Mouse (Mus musculus): ENCODE results near the gene Tnni3k. TPM values are rescaled to one million over a fixed set of nuclear protein-coding genes. Genes with fewer than 3 reads are reported as not detected.

The Tnni3k gene
- polyA plus RNA-seq, 1 experiment from 2014 or later = 0.08 TPM

DNA sequence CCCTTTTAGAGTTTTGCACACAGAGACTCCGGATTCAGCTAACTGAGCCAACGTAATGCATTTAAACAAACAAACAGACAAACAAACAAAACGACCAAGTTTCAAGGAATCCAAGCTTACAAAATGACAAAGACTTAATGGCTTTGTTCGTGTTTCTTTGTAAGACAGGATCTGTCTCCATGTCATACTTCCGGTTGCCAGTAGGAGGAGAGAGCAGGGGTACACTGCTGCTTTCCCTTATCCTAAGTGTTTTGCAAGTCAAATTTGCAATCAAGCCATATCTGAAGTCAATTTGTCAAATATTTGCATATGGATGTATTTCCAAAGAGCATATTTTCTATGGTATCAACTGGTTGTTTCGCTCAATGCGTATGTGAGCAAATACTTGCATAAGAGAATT lies 20.9 kb downstream of the Tnni3k start:
- ATAC-seq = no peak
- Histone ChIP-seq H3K4me3 (ENCODE audit: low read depth, low read length) (no peak overlapping the region), H3K27me3 (replicated peaks; ENCODE audit: control insufficient read depth, insufficient read depth, low read length) (no peaks in the 10 kb centered on the region), H3K4me2 (replicated peaks; ENCODE audit: low read depth) (no peak overlapping the region), H3K9me3 (ENCODE audit: control insufficient read depth) (no peaks in the 10 kb centered on the region), H3K9ac (ENCODE audit: low read depth, low read length) (no peak overlapping the region), H3K4me1 (replicated peaks; ENCODE audit: control insufficient read depth, insufficient read depth, low read length) (no peaks in the 10 kb centered on the region), H3K36me3 (ENCODE audit: control insufficient read depth, insufficient read depth) (no peaks in the 10 kb centered on the region), H3K27ac (ENCODE audit: low read depth, low read length) (no peak overlapping the region)
- TF ChIP-seq CTCF (IDR thresholded peaks at IDR 0.05; ENCODE audit: low read depth) = peak; percentile 63
- 73% methylated on average over 7 of the region's 7 CpGs for WGBS

GRCm38 (mm10) chr3:155030200-155030599 lies 25.0 kb downstream of the Tnni3k start:
- Histone ChIP-seq H3K4me1 (replicated peaks; ENCODE audit: control insufficient read depth, insufficient read depth, low read length) (no peaks in the 10 kb centered on the region), H3K4me3 (ENCODE audit: low read depth, low read length) (no peak overlapping the region), H3K27ac (ENCODE audit: low read depth, low read length) (no peak overlapping the region), H3K9ac (ENCODE audit: low read depth, low read length) (no peak overlapping the region), H3K9me3 (ENCODE audit: control insufficient read depth) (no peaks in the 10 kb centered on the region), H3K4me2 (replicated peaks; ENCODE audit: low read depth) (no peak overlapping the region), H3K27me3 (replicated peaks; ENCODE audit: control insufficient read depth, insufficient read depth, low read length) (no peaks in the 10 kb centered on the region), H3K36me3 (ENCODE audit: control insufficient read depth, insufficient read depth) (no peaks in the 10 kb centered on the region)
- WGBS = 91% methylated on average over 9 of the region's 9 CpGs
- ATAC-seq = no peak
- TF ChIP-seq CTCF (IDR thresholded peaks at IDR 0.05; ENCODE audit: low read depth) = no peak

DNA sequence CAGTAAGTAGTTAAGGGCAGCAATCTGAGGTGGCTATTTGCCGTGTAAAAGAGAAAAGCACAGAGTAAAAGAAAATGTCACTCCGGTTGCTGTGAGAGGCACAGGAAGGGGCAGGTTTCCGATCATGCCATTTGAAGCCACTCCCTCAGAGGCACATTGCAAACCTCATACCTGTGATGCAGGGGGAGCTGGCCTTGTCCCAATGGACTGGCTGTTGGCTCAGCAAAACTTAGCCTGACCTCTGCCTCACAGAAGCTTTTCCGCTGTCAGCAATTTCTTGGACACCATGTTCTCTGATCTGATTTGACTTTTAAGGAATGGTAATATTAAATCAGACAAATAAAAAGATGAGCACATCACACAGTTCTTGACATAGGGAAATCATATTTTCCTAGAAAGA lies 52.4 kb downstream of the Tnni3k start:
- no peak overlapping the region for H3K4me3 ChIP-seq (ENCODE audit: low read depth, low read length)
- no peak overlapping the region for H3K9ac ChIP-seq (ENCODE audit: low read depth, low read length)
- ATAC-seq = peak; percentile 81
- no peaks in the 10 kb centered on the region for H3K9me3 ChIP-seq (ENCODE audit: control insufficient read depth)
- H3K27me3 ChIP-seq (replicated peaks; ENCODE audit: control insufficient read depth, insufficient read depth, low read length) = no peaks in the 10 kb centered on the region
- H3K4me2 ChIP-seq (replicated peaks; ENCODE audit: low read depth) = no peak overlapping the region
- no peak for TF ChIP-seq CTCF (IDR thresholded peaks at IDR 0.05; ENCODE audit: low read depth)
- H3K36me3 ChIP-seq (ENCODE audit: control insufficient read depth, insufficient read depth) = no peaks in the 10 kb centered on the region
- H3K4me1 ChIP-seq (replicated peaks; ENCODE audit: control insufficient read depth, insufficient read depth, low read length) = no peaks in the 10 kb centered on the region
- WGBS = 67% methylated on average over 4 of the region's 4 CpGs
- peak overlapping the region; percentile 5; the same call in 1 of the 2 replicates for H3K27ac ChIP-seq (ENCODE audit: low read depth, low read length)

- no peak overlapping the region for H3K9ac ChIP-seq (ENCODE audit: low read depth, low read length)
- no peaks in the 10 kb centered on the region for H3K27me3 ChIP-seq (replicated peaks; ENCODE audit: control insufficient read depth, insufficient read depth, low read length)
- H3K4me1 ChIP-seq (replicated peaks; ENCODE audit: control insufficient read depth, insufficient read depth, low read length) = no peaks in the 10 kb centered on the region
- ATAC-seq = no peak
- no peaks in the 10 kb centered on the region for H3K36me3 ChIP-seq (ENCODE audit: control insufficient read depth, insufficient read depth)
- H3K4me2 ChIP-seq (replicated peaks; ENCODE audit: low read depth) = no peak overlapping the region
- no peak for TF ChIP-seq CTCF (IDR thresholded peaks at IDR 0.05; ENCODE audit: low read depth)
- no peaks in the 10 kb centered on the region for H3K9me3 ChIP-seq (ENCODE audit: control insufficient read depth)
- no peak overlapping the region for H3K27ac ChIP-seq (ENCODE audit: low read depth, low read length)
- H3K4me3 ChIP-seq (ENCODE audit: low read depth, low read length) = no peak overlapping the region
Measured at GRCm38 (mm10) chr3:155001056-155001455, 54.2 kb downstream of the Tnni3k start.

DNA sequence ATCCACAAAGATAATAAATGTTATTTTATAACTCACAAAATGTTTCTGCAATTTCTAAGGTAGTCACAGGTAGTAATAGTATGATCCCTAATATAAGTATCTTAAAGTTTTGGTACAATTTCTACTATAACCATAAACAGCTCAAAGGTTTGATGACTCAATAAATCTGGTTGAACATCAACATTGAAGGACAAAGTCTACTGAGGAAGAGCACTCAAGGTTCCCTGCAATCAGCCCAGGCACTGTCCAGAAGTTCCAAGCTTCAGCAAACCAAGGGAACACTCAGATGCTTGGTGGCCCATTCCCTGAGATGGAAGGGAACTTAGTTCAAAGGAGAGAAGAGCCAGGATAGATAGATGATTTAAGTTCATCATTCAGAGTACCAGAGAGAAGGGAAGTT lies 62.5 kb downstream of the Tnni3k start:
- Histone ChIP-seq H3K27me3 (replicated peaks; ENCODE audit: control insufficient read depth, insufficient read depth, low read length) (no peaks in the 10 kb centered on the region), H3K4me3 (ENCODE audit: low read depth, low read length) (no peak overlapping the region), H3K9ac (ENCODE audit: low read depth, low read length) (no peak overlapping the region), H3K36me3 (ENCODE audit: control insufficient read depth, insufficient read depth) (no peaks in the 10 kb centered on the region), H3K27ac (ENCODE audit: low read depth, low read length) (no peak overlapping the region), H3K4me2 (replicated peaks; ENCODE audit: low read depth) (no peak overlapping the region), H3K9me3 (ENCODE audit: control insufficient read depth) (no peaks in the 10 kb centered on the region), H3K4me1 (replicated peaks; ENCODE audit: control insufficient read depth, insufficient read depth, low read length) (no peaks in the 10 kb centered on the region)
- ATAC-seq = peak; percentile 94
- no peak for TF ChIP-seq CTCF (IDR thresholded peaks at IDR 0.05; ENCODE audit: low read depth)

GRCm38 (mm10) chr3:154979101-154979500 lies 76.1 kb downstream of the Tnni3k start:
- 79% methylated on average over 7 of the region's 7 CpGs for WGBS
- TF ChIP-seq CTCF (IDR thresholded peaks at IDR 0.05; ENCODE audit: low read depth) = no peak
- no peak overlapping the region for H3K4me2 ChIP-seq (replicated peaks; ENCODE audit: low read depth)
- H3K36me3 ChIP-seq (ENCODE audit: control insufficient read depth, insufficient read depth) = no peaks in the 10 kb centered on the region
- no peaks in the 10 kb centered on the region for H3K4me1 ChIP-seq (replicated peaks; ENCODE audit: control insufficient read depth, insufficient read depth, low read length)
- ATAC-seq = no peak
- no peak overlapping the region for H3K27ac ChIP-seq (ENCODE audit: low read depth, low read length)
- no peak overlapping the region for H3K9ac ChIP-seq (ENCODE audit: low read depth, low read length)
- H3K4me3 ChIP-seq (ENCODE audit: low read depth, low read length) = no peak overlapping the region
- H3K27me3 ChIP-seq (replicated peaks; ENCODE audit: control insufficient read depth, insufficient read depth, low read length) = no peaks in the 10 kb centered on the region
- H3K9me3 ChIP-seq (ENCODE audit: control insufficient read depth) = no peaks in the 10 kb centered on the region

DNA sequence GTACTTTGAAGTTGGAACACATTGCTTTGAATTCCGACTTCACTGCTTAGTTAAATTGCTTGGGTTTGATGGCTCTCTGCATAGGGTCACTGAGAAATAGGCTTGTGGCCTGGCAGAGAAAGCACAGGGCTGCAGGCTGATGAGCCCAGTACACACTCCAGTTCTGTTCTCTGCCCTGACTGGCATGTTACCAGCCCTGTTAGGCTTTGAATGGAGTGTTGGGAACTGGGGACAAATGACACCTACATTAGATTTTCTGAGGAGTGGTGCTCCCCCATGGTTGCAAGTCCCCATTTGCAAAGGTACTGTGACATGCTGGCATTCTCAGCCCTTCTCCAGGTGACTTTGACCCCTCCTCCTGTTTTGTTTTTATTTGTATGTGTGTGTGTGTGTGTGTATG lies 83.6 kb downstream of the Tnni3k start:
- no peaks in the 10 kb centered on the region for H3K9me3 ChIP-seq (ENCODE audit: control insufficient read depth)
- no peaks in the 10 kb centered on the region for H3K4me1 ChIP-seq (replicated peaks; ENCODE audit: control insufficient read depth, insufficient read depth, low read length)
- no peak overlapping the region for H3K27ac ChIP-seq (ENCODE audit: low read depth, low read length)
- H3K9ac ChIP-seq (ENCODE audit: low read depth, low read length) = no peak overlapping the region
- no peak for ATAC-seq
- H3K36me3 ChIP-seq (ENCODE audit: control insufficient read depth, insufficient read depth) = no peaks in the 10 kb centered on the region
- no peak overlapping the region for H3K4me2 ChIP-seq (replicated peaks; ENCODE audit: low read depth)
- no peak for TF ChIP-seq CTCF (IDR thresholded peaks at IDR 0.05; ENCODE audit: low read depth)
- H3K27me3 ChIP-seq (replicated peaks; ENCODE audit: control insufficient read depth, insufficient read depth, low read length) = no peaks in the 10 kb centered on the region
- H3K4me3 ChIP-seq (ENCODE audit: low read depth, low read length) = no peak overlapping the region
- 68% methylated on average over 1 of the region's 1 CpGs for WGBS
